Mouse (Mus musculus): ENCODE measurements around the gene Etnk1. TPM values are rescaled to one million over a fixed set of nuclear protein-coding genes. Genes with fewer than 3 reads are reported as not detected.

Gene Etnk1
- polyA plus RNA-seq, 1 experiment from 2014 or later, result 8.7 TPM

DNA sequence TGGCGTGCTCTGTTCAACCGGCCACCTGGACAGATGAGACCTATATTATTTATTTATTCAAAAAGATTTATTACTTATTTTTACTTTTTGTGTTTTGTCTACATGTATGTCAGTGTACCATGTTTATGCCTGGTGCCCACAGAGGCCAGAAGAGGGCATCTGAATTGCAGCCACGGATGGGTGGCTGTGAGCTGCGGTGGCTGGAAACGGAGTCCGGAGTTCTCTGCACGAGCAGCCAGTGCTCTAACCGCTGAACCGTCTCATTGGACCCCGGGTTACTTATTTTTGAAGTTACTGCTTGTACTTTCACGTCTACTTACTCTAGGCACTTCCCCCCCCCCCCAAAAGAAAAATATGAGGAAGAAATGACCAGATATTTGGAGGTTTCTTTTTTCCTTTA lies 65.7 kb downstream of the Etnk1 start:
- Histone ChIP-seq H3K36me3 (ENCODE audit: control insufficient read depth, insufficient read depth) (no peaks in the 10 kb centered on the region), H3K9me3 (replicated peaks; ENCODE audit: control insufficient read depth, low read length) (no peaks in the 10 kb centered on the region), H3K4me2 (ENCODE audit: low read depth, low read length) (no peak overlapping the region), H3K9ac (ENCODE audit: low read depth, low read length) (no peak overlapping the region), H3K27me3 (ENCODE audit: control insufficient read depth, insufficient read depth, low read depth, low read length) (no peaks in the 10 kb centered on the region), H3K27ac (ENCODE audit: low read length) (no peak overlapping the region), H3K4me1 (ENCODE audit: control insufficient read depth, low read depth, low read length) (no peaks in the 10 kb centered on the region), H3K4me3 (ENCODE audit: low read depth, low read length) (no peak overlapping the region)
- no peak for ATAC-seq (ENCODE audit: low read depth)
- WGBS (ENCODE audit: insufficient replicate concordance), result 79% methylated on average over 11 of the region's 11 CpGs

DNA sequence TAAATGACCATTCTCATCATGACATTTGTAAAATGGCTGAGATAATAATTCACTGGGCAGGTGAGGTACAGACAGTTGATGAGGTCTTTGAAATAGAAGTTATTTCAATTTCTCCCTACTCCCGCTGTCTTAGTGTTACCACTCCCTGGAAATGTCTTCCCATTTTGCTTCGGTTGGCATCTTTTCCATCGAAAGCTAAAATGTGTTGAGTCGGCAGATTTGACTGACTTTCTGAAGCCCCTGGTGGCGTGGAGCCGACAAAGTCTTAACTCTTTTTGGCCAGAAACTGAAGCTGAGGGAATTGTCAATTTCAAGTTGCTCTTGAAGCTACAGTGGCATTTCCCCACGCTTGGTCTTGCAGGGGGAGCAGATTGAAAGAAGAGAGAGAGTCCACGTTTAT lies 67.8 kb downstream of the Etnk1 start:
- Histone ChIP-seq H3K27ac (ENCODE audit: low read length) (no peak overlapping the region), H3K4me3 (ENCODE audit: low read depth, low read length) (no peak overlapping the region), H3K9ac (ENCODE audit: low read depth, low read length) (no peak overlapping the region), H3K9me3 (replicated peaks; ENCODE audit: control insufficient read depth, low read length) (no peaks in the 10 kb centered on the region), H3K27me3 (ENCODE audit: control insufficient read depth, insufficient read depth, low read depth, low read length) (no peaks in the 10 kb centered on the region), H3K36me3 (ENCODE audit: control insufficient read depth, insufficient read depth) (no peaks in the 10 kb centered on the region), H3K4me1 (ENCODE audit: control insufficient read depth, low read depth, low read length) (no peaks in the 10 kb centered on the region), H3K4me2 (ENCODE audit: low read depth, low read length) (no peak overlapping the region)
- no peak for ATAC-seq (ENCODE audit: low read depth)
- 70% methylated on average over 8 of the region's 8 CpGs for WGBS (ENCODE audit: insufficient replicate concordance)

DNA sequence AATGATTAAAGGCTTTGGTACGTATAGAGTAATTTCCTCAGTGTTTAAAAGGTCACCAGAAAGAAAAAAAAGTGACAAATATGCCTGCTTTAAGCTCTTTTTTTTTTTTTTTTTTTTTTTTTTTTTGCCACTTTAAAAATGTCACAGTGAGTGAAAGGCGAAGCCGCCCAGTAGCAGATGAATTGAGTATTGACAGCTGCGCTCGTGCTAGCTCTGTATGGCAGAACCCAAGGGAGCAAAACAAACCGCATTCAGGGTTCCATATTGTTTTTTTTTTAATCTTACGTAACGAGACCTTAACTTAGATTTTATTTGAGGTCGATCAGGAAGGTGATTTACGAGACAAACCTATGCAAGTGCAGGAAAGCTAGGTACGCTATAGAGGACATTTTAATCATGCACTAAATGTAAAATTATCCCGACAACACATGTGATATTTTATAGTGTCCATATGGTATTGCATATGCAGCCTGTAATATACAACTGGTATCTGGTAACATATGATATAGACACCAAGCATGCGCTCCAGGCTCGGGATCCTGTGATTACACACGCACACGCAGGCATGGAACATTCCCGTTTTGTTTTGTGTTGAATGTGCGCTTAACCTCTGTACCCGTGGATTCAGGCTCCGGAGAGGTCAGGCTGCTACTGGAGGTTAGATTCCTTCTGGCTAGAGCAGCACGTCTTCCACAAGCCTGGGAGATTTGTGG lies 72.5 kb downstream of the Etnk1 start:
- H3K9ac ChIP-seq (ENCODE audit: low read depth, low read length), result no peak overlapping the region
- H3K27ac ChIP-seq (ENCODE audit: low read length), result no peak overlapping the region
- ATAC-seq (ENCODE audit: low read depth), result no peak
- WGBS (ENCODE audit: insufficient replicate concordance), result 78% methylated on average over 21 of the region's 21 CpGs
- H3K27me3 ChIP-seq (ENCODE audit: control insufficient read depth, insufficient read depth, low read depth, low read length), result no peaks in the 10 kb centered on the region
- no peaks in the 10 kb centered on the region for H3K4me1 ChIP-seq (ENCODE audit: control insufficient read depth, low read depth, low read length)
- no peaks in the 10 kb centered on the region for H3K36me3 ChIP-seq (ENCODE audit: control insufficient read depth, insufficient read depth)
- H3K4me2 ChIP-seq (ENCODE audit: low read depth, low read length), result no peak overlapping the region
- no peak overlapping the region for H3K4me3 ChIP-seq (ENCODE audit: low read depth, low read length)
- no peaks in the 10 kb centered on the region for H3K9me3 ChIP-seq (replicated peaks; ENCODE audit: control insufficient read depth, low read length)

DNA sequence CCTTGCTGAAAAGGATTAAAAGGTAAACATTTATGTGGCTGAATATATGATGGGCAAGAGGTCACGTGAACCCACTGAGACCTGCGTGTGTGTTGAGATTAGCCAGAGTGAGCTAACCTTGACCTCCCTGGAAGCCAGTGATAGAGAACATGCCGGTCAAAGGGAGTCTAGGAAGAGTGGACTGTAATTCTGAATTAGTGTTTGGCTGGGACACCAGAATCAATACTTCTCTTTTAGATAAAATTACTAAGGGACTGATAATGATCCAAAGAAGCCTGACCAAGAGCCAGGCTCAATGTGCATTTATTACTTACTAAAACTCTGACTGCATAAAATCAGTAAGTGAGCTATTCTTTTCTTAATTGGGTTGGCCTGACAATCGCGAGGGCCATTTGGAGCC lies 76.2 kb downstream of the Etnk1 start:
- Histone ChIP-seq H3K36me3 (ENCODE audit: control insufficient read depth, insufficient read depth) (no peaks in the 10 kb centered on the region), H3K27me3 (ENCODE audit: control insufficient read depth, insufficient read depth, low read depth, low read length) (no peaks in the 10 kb centered on the region), H3K27ac (ENCODE audit: low read length) (no peak overlapping the region), H3K4me1 (ENCODE audit: control insufficient read depth, low read depth, low read length) (no peaks in the 10 kb centered on the region), H3K9me3 (replicated peaks; ENCODE audit: control insufficient read depth, low read length) (no peaks in the 10 kb centered on the region), H3K9ac (ENCODE audit: low read depth, low read length) (no peak overlapping the region), H3K4me3 (ENCODE audit: low read depth, low read length) (no peak overlapping the region), H3K4me2 (ENCODE audit: low read depth, low read length) (no peak overlapping the region)
- 72% methylated on average over 5 of the region's 5 CpGs for WGBS (ENCODE audit: insufficient replicate concordance)
- ATAC-seq (ENCODE audit: low read depth), result no peak

DNA sequence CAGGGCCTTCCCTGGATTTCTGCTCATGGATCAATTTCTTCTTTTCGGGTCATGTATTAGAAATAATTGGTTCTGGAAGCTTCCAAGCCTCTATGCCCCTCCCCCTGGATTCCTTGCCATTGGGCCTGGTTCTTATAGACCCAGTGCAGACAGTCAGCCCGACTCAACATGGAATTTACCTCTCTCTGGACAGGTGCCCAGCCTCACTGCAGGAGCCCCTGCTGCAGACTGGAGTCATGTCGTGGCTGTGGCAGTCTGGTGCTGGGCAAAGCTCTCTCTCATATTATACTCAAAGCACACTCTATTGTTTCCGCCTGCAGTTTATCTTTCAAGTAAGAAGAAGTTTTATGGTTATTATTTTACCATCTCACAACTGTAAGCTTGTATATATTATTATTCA lies 90.9 kb downstream of the Etnk1 start:
- no peak for ATAC-seq (ENCODE audit: low read depth)
- H3K4me2 ChIP-seq (ENCODE audit: low read depth, low read length), result no peak overlapping the region
- no peak overlapping the region for H3K27ac ChIP-seq (ENCODE audit: low read length)
- H3K4me1 ChIP-seq (ENCODE audit: control insufficient read depth, low read depth, low read length), result no peaks in the 10 kb centered on the region
- H3K4me3 ChIP-seq (ENCODE audit: low read depth, low read length), result no peak overlapping the region
- H3K27me3 ChIP-seq (ENCODE audit: control insufficient read depth, insufficient read depth, low read depth, low read length), result no peaks in the 10 kb centered on the region
- WGBS (ENCODE audit: insufficient replicate concordance), result 53% methylated on average over 4 of the region's 4 CpGs
- H3K9ac ChIP-seq (ENCODE audit: low read depth, low read length), result no peak overlapping the region
- no peaks in the 10 kb centered on the region for H3K36me3 ChIP-seq (ENCODE audit: control insufficient read depth, insufficient read depth)
- no peaks in the 10 kb centered on the region for H3K9me3 ChIP-seq (replicated peaks; ENCODE audit: control insufficient read depth, low read length)

DNA sequence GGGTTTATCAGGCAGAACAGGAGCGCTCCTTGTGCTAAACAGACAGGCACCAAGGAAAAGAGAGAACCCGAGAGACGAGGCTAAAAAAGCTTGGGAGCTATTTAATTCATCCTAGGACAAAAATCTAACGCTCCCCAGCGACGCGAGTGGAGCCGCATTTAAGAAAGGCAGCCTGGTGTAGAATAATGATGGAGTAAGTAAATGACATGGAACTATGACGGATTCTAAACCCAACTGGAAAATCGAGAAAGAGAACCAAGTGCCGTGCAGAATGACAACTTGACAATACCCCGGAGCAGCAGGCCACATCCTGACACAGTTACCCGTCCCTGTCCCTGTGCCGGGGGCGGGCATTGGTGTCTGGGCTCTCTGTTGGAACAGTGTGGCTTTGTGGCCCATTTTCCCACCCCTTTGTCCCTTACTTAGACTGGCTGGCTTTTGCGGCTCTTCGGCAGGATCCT lies 92.2 kb downstream of the Etnk1 start:
- Histone ChIP-seq H3K9me3 (replicated peaks; ENCODE audit: control insufficient read depth, low read length) (no peaks in the 10 kb centered on the region), H3K4me1 (ENCODE audit: control insufficient read depth, low read depth, low read length) (no peaks in the 10 kb centered on the region), H3K27me3 (ENCODE audit: control insufficient read depth, insufficient read depth, low read depth, low read length) (no peaks in the 10 kb centered on the region), H3K27ac (ENCODE audit: low read length) (no peak overlapping the region), H3K4me3 (ENCODE audit: low read depth, low read length) (no peak overlapping the region), H3K36me3 (ENCODE audit: control insufficient read depth, insufficient read depth) (no peaks in the 10 kb centered on the region), H3K9ac (ENCODE audit: low read depth, low read length) (no peak overlapping the region), H3K4me2 (ENCODE audit: low read depth, low read length) (no peak overlapping the region)
- WGBS (ENCODE audit: insufficient replicate concordance), result 74% methylated on average over 17 of the region's 17 CpGs
- no peak for ATAC-seq (ENCODE audit: low read depth)

DNA sequence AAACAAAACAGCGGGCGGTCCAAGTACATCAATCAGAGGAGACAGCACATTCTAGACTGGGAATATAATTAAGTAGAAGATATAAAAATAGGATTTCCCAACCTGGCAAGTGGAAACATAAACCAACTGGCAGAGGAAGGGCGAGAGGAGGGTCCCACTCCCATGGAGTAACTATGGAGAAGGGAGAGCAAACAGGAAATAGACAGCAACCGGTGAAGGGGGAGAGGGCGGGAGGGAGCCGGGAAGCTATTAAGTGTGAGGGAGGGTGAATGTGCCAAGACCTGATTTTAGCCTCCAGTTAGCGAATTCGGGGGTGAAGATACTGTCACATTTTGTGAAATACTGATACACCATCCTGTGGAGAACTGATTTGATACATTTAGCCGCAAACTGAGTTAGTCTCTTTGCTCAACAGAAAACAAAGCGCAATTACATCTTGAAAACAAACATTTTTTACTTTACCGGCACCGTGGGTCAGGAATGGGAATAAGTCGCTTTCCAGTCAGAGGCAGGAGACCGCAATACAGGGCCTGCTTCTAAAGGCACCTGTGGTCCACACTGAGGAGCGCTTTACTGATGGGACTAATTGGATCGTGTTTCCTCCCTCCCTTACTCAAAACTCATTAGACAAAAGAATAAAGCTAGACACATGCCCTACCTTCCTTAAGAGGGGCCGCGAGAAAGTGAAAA lies 93.0 kb downstream of the Etnk1 start:
- 60% methylated on average over 18 of the region's 18 CpGs for WGBS (ENCODE audit: insufficient replicate concordance)
- Histone ChIP-seq H3K4me2 (ENCODE audit: low read depth, low read length) (no peak overlapping the region), H3K36me3 (ENCODE audit: control insufficient read depth, insufficient read depth) (no peaks in the 10 kb centered on the region), H3K4me1 (ENCODE audit: control insufficient read depth, low read depth, low read length) (no peaks in the 10 kb centered on the region), H3K9ac (ENCODE audit: low read depth, low read length) (no peak overlapping the region), H3K27ac (ENCODE audit: low read length) (no peak overlapping the region), H3K9me3 (replicated peaks; ENCODE audit: control insufficient read depth, low read length) (no peaks in the 10 kb centered on the region), H3K27me3 (ENCODE audit: control insufficient read depth, insufficient read depth, low read depth, low read length) (no peaks in the 10 kb centered on the region), H3K4me3 (ENCODE audit: low read depth, low read length) (no peak overlapping the region)
- ATAC-seq (ENCODE audit: low read depth), result no peak

DNA sequence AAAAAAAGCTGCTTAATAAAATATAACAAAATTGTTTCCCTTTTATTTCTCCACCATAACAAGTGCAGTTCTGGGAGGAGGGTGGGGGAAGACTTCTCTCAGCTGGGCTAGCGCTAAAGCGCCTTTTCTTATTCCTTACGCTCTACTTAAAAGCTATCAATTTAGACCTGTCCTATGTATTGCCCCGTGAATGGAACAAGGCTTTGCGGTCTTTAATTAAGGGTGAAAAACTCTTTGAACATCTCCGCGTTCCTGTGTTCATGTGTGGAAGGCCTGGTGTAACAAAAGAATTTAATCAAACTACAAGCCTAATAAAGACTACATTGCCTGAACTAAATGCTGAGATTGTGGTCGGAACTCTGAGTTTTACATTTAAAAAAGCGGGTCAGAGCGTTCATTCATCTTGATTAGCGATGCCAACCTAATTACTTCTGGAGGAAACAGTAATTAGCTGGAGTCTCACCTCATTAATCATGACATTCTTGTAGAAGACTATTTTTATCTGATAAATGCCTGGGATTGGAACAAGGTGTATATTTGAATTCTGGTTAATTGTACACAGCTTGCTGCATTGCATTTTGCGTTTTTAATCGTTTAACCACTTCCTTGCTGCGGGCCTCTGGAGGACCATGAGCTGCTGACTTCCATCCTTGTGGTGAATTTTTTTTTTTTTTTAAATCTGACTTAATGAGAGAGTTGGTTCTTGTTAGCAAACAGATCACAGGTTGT lies 93.7 kb downstream of the Etnk1 start:
- WGBS (ENCODE audit: insufficient replicate concordance), result 80% methylated on average over 14 of the region's 14 CpGs
- H3K27ac ChIP-seq (ENCODE audit: low read length), result no peak overlapping the region
- ATAC-seq (ENCODE audit: low read depth), result no peak

DNA sequence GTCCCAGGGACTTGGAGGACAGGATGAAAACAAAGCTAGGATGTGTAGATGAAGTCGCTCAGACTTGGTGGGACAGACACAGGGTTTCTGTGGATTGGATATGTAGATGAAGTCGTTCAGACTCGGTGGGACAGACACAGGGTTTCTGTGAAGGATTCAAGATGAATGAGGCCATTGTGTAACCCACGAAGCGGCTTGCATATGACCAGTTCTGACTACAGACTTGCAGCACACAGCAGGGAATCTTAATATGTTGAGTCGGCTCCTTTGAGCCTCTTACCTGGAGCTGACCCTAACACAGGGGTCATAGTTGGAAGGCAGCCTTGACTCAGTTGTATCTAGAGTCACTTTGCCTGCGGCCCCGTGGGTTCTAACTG lies 94.3 kb downstream of the Etnk1 start:
- H3K4me3 ChIP-seq (ENCODE audit: low read depth, low read length), result no peak overlapping the region
- no peak overlapping the region for H3K4me2 ChIP-seq (ENCODE audit: low read depth, low read length)
- H3K9me3 ChIP-seq (replicated peaks; ENCODE audit: control insufficient read depth, low read length), result no peaks in the 10 kb centered on the region
- ATAC-seq (ENCODE audit: low read depth), result no peak
- H3K4me1 ChIP-seq (ENCODE audit: control insufficient read depth, low read depth, low read length), result no peaks in the 10 kb centered on the region
- no peaks in the 10 kb centered on the region for H3K27me3 ChIP-seq (ENCODE audit: control insufficient read depth, insufficient read depth, low read depth, low read length)
- no peak overlapping the region for H3K27ac ChIP-seq (ENCODE audit: low read length)
- no peaks in the 10 kb centered on the region for H3K36me3 ChIP-seq (ENCODE audit: control insufficient read depth, insufficient read depth)
- 65% methylated on average over 8 of the region's 8 CpGs for WGBS (ENCODE audit: insufficient replicate concordance)
- H3K9ac ChIP-seq (ENCODE audit: low read depth, low read length), result no peak overlapping the region

More for the DNA sequence above, 93.7 kb downstream of the Etnk1 start:
- Histone ChIP-seq H3K27me3 (ENCODE audit: control insufficient read depth, insufficient read depth, low read depth, low read length) (no peaks in the 10 kb centered on the region), H3K9ac (ENCODE audit: low read depth, low read length) (no peak overlapping the region), H3K4me2 (ENCODE audit: low read depth, low read length) (no peak overlapping the region), H3K9me3 (replicated peaks; ENCODE audit: control insufficient read depth, low read length) (no peaks in the 10 kb centered on the region), H3K36me3 (ENCODE audit: control insufficient read depth, insufficient read depth) (no peaks in the 10 kb centered on the region), H3K4me3 (ENCODE audit: low read depth, low read length) (no peak overlapping the region), H3K4me1 (ENCODE audit: control insufficient read depth, low read depth, low read length) (no peaks in the 10 kb centered on the region)
